Mouse (Mus musculus) forebrain, embryonic 11.5 days (tissue): Measurements from ENCODE around the gene Rtn4. TPM values are rescaled to one million over a fixed set of nuclear protein-coding genes. Genes with fewer than 3 reads are reported as not detected.
A peak's percentile ranks its signal among the peaks of the same experiment; 100 is the strongest.
"Not testable (repeated sequence)": the region's sequence is repeated elsewhere in the genome, so short reads cannot be mapped to it uniquely, and the experiment has no call there.

Source experiments
- ATAC-seq: fragments of 200-750 bp; cut with Nextera tagmentation; replicated peaks from 2 replicates; pipeline ENCODE4 v1.8.0; 2017; ENCODE audit warnings: moderate TSS enrichment; ENCODE audit not compliant: low FRiP score
- DNase-seq: peaks from one replicate; pipeline ENCODE4 v3.0.0-alpha.2; 2017; ENCODE audit warnings: low spot score
- H3K27ac ChIP-seq: fragments of 300-500 bp; sonication (generic); 2 replicates; pipeline ENCODE4 v1.5.1; 2014; ENCODE audit warnings: low read depth, low read length
- H3K27me3 ChIP-seq: fragments of 300-500 bp; sonication (generic); 2 replicates; pipeline ENCODE4 v1.6.1; 2014; ENCODE audit warnings: mild to moderate bottlenecking, low read length, mixed read lengths; ENCODE audit not compliant: control insufficient read depth, insufficient read depth
- H3K36me3 ChIP-seq: fragments of 300-500 bp; sonication (generic); 2 replicates; pipeline ENCODE4 v1.6.1; 2014; ENCODE audit warnings: mild to moderate bottlenecking, low read length, moderate library complexity, mixed read lengths; ENCODE audit not compliant: control insufficient read depth, insufficient read depth
- H3K4me1 ChIP-seq: fragments of 300-500 bp; sonication (generic); replicated peaks from 2 replicates; pipeline ENCODE4 v1.6.1; 2014; ENCODE audit warnings: low read length, mixed read lengths; ENCODE audit not compliant: control insufficient read depth, insufficient read depth
- H3K4me2 ChIP-seq: fragments of 300-500 bp; sonication (generic); 2 replicates; pipeline ENCODE4 v1.6.1; 2014; ENCODE audit warnings: low read depth, mild to moderate bottlenecking, low read length, moderate library complexity, mixed read lengths; ENCODE audit not compliant: severe bottlenecking
- H3K4me3 ChIP-seq: fragments of 300-500 bp; sonication (generic); 2 replicates; pipeline ENCODE4 v1.5.1; 2014; ENCODE audit warnings: low read depth, low read length
- H3K9ac ChIP-seq: fragments of 300-500 bp; sonication (generic); 2 replicates; pipeline ENCODE4 v1.6.1; 2014; ENCODE audit warnings: low read length
- H3K9me3 ChIP-seq: fragments of 300-500 bp; sonication (generic); 2 replicates; pipeline ENCODE4 v1.6.1; 2016; ENCODE audit warnings: low read length, mixed read lengths; ENCODE audit not compliant: control insufficient read depth
- WGBS: fragments of 180-500 bp; shearing (Covaris S2); extraction: QIAGEN DNeasy Blood & Tissue Kit; methylation state at CpG from one replicate; pipeline ENCODE4 v1.1.7; 2014; 5-methylcytosine and 5-hydroxymethylcytosine counted together
- polyA plus RNA-seq: library from polyadenylated mRNA; unstranded; fragments of >200 nt; fragmentation: Nextera tagmentation; extraction: Ambion mirVana; gene quantifications from 2 replicates; pipeline ENCODE4 v1.2.1, GENCODE M21; 2014

Gene Rtn4
- polyA plus RNA-seq: 70.0 and 78.7 TPM in 2 replicates

DNA sequence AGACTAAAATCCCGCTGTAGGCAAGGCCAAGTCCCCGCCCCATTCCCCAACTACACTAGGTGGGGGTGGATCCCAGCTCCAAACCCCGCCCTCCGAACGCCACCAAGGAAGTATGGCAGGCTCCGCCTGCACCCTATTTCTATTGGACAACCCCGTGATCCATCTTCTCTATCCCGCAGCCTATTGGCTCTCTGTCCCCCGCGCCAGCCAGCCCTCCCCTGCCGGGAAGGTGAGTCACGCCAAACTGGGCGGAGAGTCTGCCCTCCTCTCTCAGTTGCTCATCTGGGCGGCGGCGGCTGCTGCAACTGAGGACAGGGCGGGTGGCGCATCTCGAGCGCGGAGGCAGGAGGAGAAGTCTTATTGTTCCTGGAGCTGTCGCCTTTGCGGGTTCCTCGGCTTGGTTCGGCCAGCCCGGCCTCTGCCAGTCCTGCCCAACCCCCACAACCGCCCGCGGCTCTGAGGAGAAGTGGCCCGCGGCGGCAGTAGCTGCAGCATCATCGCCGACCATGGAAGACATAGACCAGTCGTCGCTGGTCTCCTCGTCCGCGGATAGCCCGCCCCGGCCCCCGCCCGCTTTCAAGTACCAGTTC is at the start of gene Rtn4:
Gene Rtn4 (plus strand): TSS at position 265 of the 590 bp plus-strand sequence.
- ATAC-seq: peak; percentile 97
- no peaks in the 10 kb centered on the region for H3K36me3 ChIP-seq
- WGBS: under 1% methylated on average over 43 of the region's 43 CpGs

DNA sequence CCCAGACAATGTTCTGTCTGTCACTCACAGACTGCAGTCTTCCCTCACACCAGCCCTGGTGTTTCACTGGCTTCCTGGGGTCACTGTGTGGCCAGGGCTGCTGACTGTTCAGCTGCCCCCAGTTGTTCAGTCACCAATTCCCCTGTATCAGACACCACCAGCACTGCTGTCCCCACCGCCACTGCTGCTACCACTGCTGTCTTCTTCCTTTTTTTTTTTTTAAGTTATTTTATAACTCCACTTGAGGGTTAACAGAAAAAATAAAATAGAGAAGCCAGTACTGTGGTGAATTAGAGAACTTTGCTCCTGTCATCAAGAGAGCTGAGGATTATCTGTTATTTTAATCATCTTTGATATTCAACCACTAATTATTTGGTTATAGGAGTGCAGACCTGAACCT is 48.3 kb upstream of the Rtn4 start:
- DNase-seq (no peak), ATAC-seq (no peak)
- Histone ChIP-seq H3K27ac (no peak overlapping the region), H3K27me3 (no peaks in the 10 kb centered on the region), H3K36me3 (no peaks in the 10 kb centered on the region), H3K4me2 (no peak overlapping the region), H3K4me1 (no peaks in the 10 kb centered on the region), H3K9ac (no peak overlapping the region), H3K4me3 (no peak overlapping the region), H3K9me3 (no peaks in the 10 kb centered on the region)
- WGBS: 89% methylated on average over 1 of the region's 1 CpGs

More for the DNA sequence above, at the start of gene Rtn4:
- Histone ChIP-seq H3K9ac (peak within 1 kb of the TSS; percentile 98), H3K4me3 (peak within 1 kb of the TSS; percentile 96), H3K27ac (peak within 1 kb of the TSS; percentile 95), H3K27me3 (no peaks in the 10 kb centered on the region), H3K4me2 (peak within 1 kb of the TSS; percentile 58), H3K9me3 (no peaks in the 10 kb centered on the region), H3K4me1 (no peaks in the 10 kb centered on the region)
- DNase-seq: peak; percentile 98

DNA sequence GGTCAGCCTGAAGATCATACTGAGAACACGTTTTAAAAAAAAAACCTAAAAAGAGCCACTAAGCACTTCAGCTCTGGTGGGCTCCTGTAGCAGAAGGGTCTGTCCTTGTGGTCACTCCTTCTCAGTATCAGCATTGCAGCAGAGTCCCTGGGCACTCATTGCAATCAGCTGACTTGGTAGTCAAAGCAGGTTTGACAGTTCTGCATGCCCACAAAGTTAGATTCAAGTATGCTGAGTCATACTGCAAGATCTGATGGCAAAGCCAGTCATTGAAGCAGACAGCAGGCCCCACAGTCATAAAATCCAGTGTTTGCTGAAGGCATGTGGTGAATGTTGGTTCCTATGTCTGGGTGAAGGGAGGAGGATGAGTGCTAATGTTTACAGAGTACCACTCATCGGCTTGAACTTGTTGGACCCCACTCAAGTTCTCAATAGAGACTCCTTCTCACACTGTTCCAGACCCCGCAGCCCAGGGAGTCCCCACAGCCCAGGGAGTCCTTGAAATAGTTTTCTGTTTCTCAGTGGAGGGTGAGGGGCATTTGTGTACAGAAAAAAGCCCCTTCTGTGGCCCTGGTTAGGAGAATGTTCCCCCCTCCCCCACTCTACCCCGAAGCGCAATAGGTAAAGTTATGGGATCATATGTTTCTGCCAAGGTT is 47.2 kb upstream of the Rtn4 start:
- Histone ChIP-seq H3K4me3 (no peak overlapping the region), H3K9me3 (no peaks in the 10 kb centered on the region), H3K4me1 (no peaks in the 10 kb centered on the region), H3K9ac (no peak overlapping the region), H3K27ac (no peak overlapping the region), H3K36me3 (no peaks in the 10 kb centered on the region), H3K4me2 (no peak overlapping the region), H3K27me3 (no peaks in the 10 kb centered on the region)
- ATAC-seq (no peak), DNase-seq (no peak)
- WGBS: 88% methylated on average over 5 of the region's 5 CpGs

DNA sequence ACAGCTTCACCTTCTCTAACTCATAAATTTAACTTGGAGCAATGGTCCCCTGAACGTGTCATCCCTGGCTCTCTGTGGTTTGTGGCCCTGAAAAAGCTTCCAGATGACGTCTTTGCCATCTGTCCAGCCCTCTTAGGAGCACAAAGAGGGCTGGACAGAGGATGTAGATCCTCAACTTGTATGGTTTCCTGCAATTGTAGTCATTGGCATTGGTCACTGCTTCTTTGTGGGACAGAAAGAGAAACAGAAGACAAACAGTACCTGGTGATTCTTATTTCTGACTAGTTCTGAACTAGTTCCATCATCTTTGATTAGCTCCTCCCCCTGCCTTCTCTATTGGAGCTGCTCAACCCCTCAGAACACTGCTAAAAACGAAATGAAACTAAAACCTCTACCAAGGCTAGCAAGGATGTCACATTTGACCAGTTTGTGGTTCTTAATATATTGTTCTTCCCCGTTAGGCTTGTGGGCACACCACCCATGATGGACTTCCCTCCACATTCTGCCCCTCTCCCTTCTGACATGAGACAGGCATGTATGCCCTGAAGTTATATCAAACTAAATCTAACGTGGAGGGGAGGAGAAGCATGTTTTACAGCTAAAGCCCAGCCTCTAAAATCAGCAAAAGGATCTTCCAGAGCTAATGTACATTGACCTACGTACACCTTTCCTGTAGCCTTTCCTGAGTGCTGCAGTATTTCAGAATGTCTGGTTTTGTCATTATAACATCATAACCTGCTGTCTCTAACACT is 45.0 kb upstream of the Rtn4 start:
- H3K27ac ChIP-seq: no peak overlapping the region
- no peak overlapping the region for H3K4me2 ChIP-seq
- no peaks in the 10 kb centered on the region for H3K4me1 ChIP-seq
- H3K9me3 ChIP-seq: no peaks in the 10 kb centered on the region
- no peak overlapping the region for H3K4me3 ChIP-seq
- WGBS: 66% methylated on average over 6 of the region's 6 CpGs
- H3K36me3 ChIP-seq: no peaks in the 10 kb centered on the region
- no peak for DNase-seq
- ATAC-seq: no peak
- H3K9ac ChIP-seq: no peak overlapping the region
- no peaks in the 10 kb centered on the region for H3K27me3 ChIP-seq

DNA sequence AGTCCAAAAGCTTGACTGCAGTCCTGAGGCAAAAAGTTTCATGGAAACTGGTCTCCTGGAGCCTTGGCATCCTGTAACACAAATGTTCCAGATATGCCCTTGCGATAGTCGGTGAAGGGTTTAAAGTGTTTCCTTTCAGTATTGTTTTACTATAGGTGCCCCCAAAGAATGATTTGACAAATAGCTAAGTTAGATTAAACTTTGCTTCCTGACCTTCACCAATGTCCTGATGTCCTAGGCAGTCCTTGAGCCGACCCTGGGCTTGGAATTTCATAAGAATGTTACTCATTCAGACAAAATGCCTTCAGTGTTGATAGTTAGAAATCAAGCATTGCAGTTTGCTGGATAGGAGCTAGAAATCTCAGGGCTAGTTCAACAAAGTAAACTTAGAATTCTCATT is 37.4 kb upstream of the Rtn4 start:
- not testable (repeated sequence) for H3K9me3 ChIP-seq, H3K9ac ChIP-seq, H3K4me2 ChIP-seq, H3K36me3 ChIP-seq, H3K27ac ChIP-seq, ATAC-seq, H3K27me3 ChIP-seq, DNase-seq, H3K4me1 ChIP-seq, H3K4me3 ChIP-seq
- WGBS: 95% methylated on average over 3 of the region's 3 CpGs

DNA sequence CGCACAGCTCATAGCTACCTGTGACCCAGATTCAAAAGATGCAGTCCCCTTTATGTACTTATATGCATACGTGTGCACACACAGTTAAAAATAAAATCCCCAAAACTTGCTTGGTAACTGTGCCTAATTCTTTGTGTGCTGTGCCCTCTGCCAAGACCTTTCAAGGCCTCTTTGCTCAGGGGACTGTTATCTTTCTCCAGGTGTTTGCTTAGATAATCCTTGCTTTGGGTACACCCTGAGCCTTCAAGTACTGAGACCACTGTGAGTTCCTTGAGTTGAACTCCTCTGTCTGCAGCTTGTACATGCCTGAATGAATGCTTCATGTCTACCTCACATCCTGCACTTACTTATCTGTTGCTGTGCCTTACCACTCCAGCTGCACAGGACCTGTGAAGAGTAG is 32.0 kb upstream of the Rtn4 start:
- no peaks in the 10 kb centered on the region for H3K27me3 ChIP-seq
- H3K27ac ChIP-seq: no peak overlapping the region
- H3K4me2 ChIP-seq: no peak overlapping the region
- ATAC-seq (no peak), DNase-seq (no peak)
- H3K9me3 ChIP-seq: no peaks in the 10 kb centered on the region
- no peaks in the 10 kb centered on the region for H3K36me3 ChIP-seq
- 84% methylated on average over 2 of the region's 2 CpGs for WGBS
- H3K9ac ChIP-seq: no peak overlapping the region
- H3K4me1 ChIP-seq: no peaks in the 10 kb centered on the region
- no peak overlapping the region for H3K4me3 ChIP-seq

DNA sequence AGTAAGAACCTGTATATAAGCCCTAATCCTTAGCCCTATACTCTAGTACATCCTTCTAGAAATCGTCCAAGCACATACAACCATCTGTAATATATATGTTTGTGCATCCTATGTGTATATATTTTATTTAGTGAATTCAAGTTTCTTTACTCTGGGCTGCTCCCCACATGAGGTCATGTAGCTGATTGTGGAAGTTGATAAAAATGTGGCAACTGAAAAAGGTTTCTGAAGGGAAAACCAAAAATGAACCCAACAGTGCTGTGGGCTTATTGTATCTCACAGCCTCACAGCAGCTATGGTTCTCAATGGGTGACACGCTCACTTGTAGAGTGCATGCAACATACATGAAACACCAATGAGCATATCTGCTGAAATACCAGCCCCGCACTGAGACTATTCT is 25.1 kb upstream of the Rtn4 start:
- Histone ChIP-seq H3K27ac (no peak overlapping the region), H3K27me3 (no peaks in the 10 kb centered on the region), H3K4me1 (no peaks in the 10 kb centered on the region), H3K4me3 (no peak overlapping the region), H3K9me3 (no peaks in the 10 kb centered on the region), H3K9ac (no peak overlapping the region), H3K36me3 (no peaks in the 10 kb centered on the region), H3K4me2 (no peak overlapping the region)
- WGBS: 92% methylated on average over 3 of the region's 3 CpGs
- DNase-seq: no peak
- ATAC-seq: no peak

DNA sequence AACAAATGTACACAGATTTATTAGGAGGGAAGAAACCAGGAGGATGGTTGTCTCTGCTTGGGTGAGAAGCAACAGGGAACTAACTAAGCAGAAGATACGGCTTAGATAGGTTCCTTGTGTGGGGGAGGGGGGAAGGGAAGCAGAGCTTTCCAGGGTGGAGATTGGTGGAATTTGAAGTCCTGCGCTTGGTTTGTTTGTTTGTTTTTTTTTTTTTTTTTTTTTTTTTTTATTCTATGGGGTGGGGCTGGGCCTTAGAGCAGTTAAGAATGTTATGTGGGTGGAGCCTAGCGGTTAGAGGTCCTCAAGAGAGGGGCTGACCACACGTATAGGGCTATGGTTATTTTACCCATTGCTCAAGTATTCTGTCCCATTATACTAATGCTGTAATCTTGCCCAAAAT is 23.0 kb upstream of the Rtn4 start:
- H3K27ac ChIP-seq: no peak overlapping the region
- H3K4me3 ChIP-seq: no peak overlapping the region
- H3K9me3 ChIP-seq: no peaks in the 10 kb centered on the region
- ATAC-seq (no peak), DNase-seq (no peak)
- H3K9ac ChIP-seq: no peak overlapping the region
- H3K36me3 ChIP-seq: no peaks in the 10 kb centered on the region
- H3K4me2 ChIP-seq: no peak overlapping the region
- WGBS: 83% methylated on average over 4 of the region's 4 CpGs
- no peaks in the 10 kb centered on the region for H3K27me3 ChIP-seq
- H3K4me1 ChIP-seq: no peaks in the 10 kb centered on the region
